Mouse (Mus musculus) lung, postnatal 0 days (tissue): ENCODE data around the gene Gng7.

Source experiments
- CTCF ChIP-seq: IDR thresholded peaks from 2 replicates; pipeline ENCODE4 v1.5.1; 2016; ENCODE audit warnings: antibody characterized with exemption, mild to moderate bottlenecking
- EP300 ChIP-seq: IDR thresholded peaks from 2 replicates; pipeline ENCODE4 v1.6.1; 2016; ENCODE audit warnings: antibody characterized with exemption, mild to moderate bottlenecking, control low read depth

GRCm38 (mm10) chr10:80944231-80944630 lies 70.5 kb downstream of the Gng7 start:
- no peak for TF ChIP-seq EP300
- no peak for TF ChIP-seq CTCF
